Mouse (Mus musculus) liver, embryonic 18 days (tissue): Measurements from ENCODE around the gene Cym. TPM values are rescaled to one million over a fixed set of nuclear protein-coding genes. Genes with fewer than 3 reads are reported as not detected.

Experiments used
- polyA plus RNA-seq: library from polyadenylated mRNA; depleted of rRNA; stranded (reverse); fragments of >200 nt; gene quantifications from 2 replicates; pipeline ENCODE4 v1.2.3, GENCODE M21; 2012; rRNA removed

Cym gene
- 4.8 and 5.8 TPM in 2 replicates for polyA plus RNA-seq

GRCm38 (mm10) chr3:107221608-107222007 lies at the start of gene Cym:
Gene Cym (minus strand): TSS chr3:107221732.

GRCm38 (mm10) chr3:107239607-107240006 lies 18.1 kb upstream of the Cym start, which contains the start of gene Prok1:
Gene Prok1 (minus strand): TSS chr3:107239707.

GRCm38 (mm10) chr3:107230527-107230926 lies 9.0 kb upstream of the Cym start, which contains the start of gene A630076J17Rik:
Gene A630076J17Rik (plus strand): TSS chr3:107230614.

GRCm38 (mm10) chr3:107182756-107183155 lies 38.8 kb downstream of the Cym start, which contains the start of gene Kcna10:
Gene Kcna10 (plus strand): TSS chr3:107183056.

Other genes starting within 250 kb of the Cym start
- 0.52 and 0.71 TPM in 2 replicates for gene Kcna3, start 185.6 kb downstream of the Cym start, polyA plus RNA-seq
- 0.26 and 0.31 TPM in 2 replicates for gene Kcna2, start 120.6 kb downstream of the Cym start, polyA plus RNA-seq
- not detected in 2 replicates for gene Kcna10, start 38.7 kb downstream of the Cym start, polyA plus RNA-seq
- 0.30 and 0.32 TPM in 2 replicates for gene A630076J17Rik, start 8.9 kb upstream of the Cym start, polyA plus RNA-seq
- gene Prok1, start 18.0 kb upstream of the Cym start, polyA plus RNA-seq, result 15.0 and 17.2 TPM in 2 replicates
- gene Lamtor5, start 57.1 kb upstream of the Cym start, polyA plus RNA-seq, result 49.9 and 55.9 TPM in 2 replicates
- gene Slc16a4, start 69.5 kb upstream of the Cym start, polyA plus RNA-seq, result 0.05 and 0.08 TPM in 2 replicates
- gene Rbm15, start 111.9 kb upstream of the Cym start, polyA plus RNA-seq, result 3.2 TPM in 2 replicates
- gene Kcnc4, start 237.8 kb upstream of the Cym start, polyA plus RNA-seq, result 0.01 TPM in 1 of 2 replicates, not detected in the other